Mouse (Mus musculus) myocyte (in vitro differentiated cells): Measurements from ENCODE around the gene Defb13.

Source experiments
- CEBPB ChIP-seq: IDR thresholded peaks from 2 replicates; pipeline ENCODE4 v1.6.1; 2011; ENCODE audit warnings: mild to moderate bottlenecking, moderate library complexity; ENCODE audit not compliant: poor library complexity, insufficient read depth, severe bottlenecking
- E2F4 ChIP-seq: IDR thresholded peaks from one replicate; pipeline ENCODE4 v1.6.1; 2011; ENCODE audit warnings: mild to moderate bottlenecking, control low read depth, moderate library complexity; ENCODE audit not compliant: insufficient read depth
- MAX ChIP-seq: IDR thresholded peaks from one replicate; pipeline ENCODE4 v1.6.1; 2011; ENCODE audit warnings: low read depth, mild to moderate bottlenecking, control low read depth
- MYOD1 ChIP-seq, 3 experiments: IDR thresholded peaks; one replicate each; pipeline ENCODE4 v1.6.1; 2011; ENCODE audit warnings: control low read depth in 2 of 3, low read depth in 2 of 3, mild to moderate bottlenecking in 2 of 3, moderate library complexity in 1 of 3; ENCODE audit not compliant: insufficient read length in 2 of 3, control insufficient read depth in 1 of 3
- MYOG ChIP-seq, 3 experiments: IDR thresholded peaks; one replicate each; pipeline ENCODE4 v1.6.1; 2011; ENCODE audit warnings: control low read depth in 2 of 3, low read depth in 2 of 3, mild to moderate bottlenecking in 2 of 3; ENCODE audit not compliant: insufficient read length in 2 of 3, control insufficient read depth in 1 of 3, insufficient read depth in 1 of 3
- POLR2A ChIP-seq: IDR thresholded peaks from one replicate; pipeline ENCODE4 v1.6.1; 2011; ENCODE audit warnings: low read depth, mild to moderate bottlenecking, control low read depth, moderate library complexity; ENCODE audit not compliant: insufficient read length
- TCF12 ChIP-seq: IDR thresholded peaks from one replicate; pipeline ENCODE4 v1.6.1; 2011; ENCODE audit warnings: mild to moderate bottlenecking, control low read depth; ENCODE audit not compliant: poor library complexity, insufficient read depth, severe bottlenecking
- TCF3 ChIP-seq: IDR thresholded peaks from one replicate; pipeline ENCODE4 v1.6.1; 2011; ENCODE audit warnings: low read depth, control low read depth; ENCODE audit not compliant: insufficient read length
- USF1 ChIP-seq: IDR thresholded peaks from one replicate; pipeline ENCODE4 v1.6.1; 2011; ENCODE audit warnings: low read depth, mild to moderate bottlenecking, control low read depth, moderate library complexity

- TF ChIP-seq E2F4: no peak
- no peak for TF ChIP-seq POLR2A
- TF ChIP-seq MAX: no peak
- no peak for TF ChIP-seq USF1
- no peak for TF ChIP-seq CEBPB
- TF ChIP-seq MYOG (IDR thresholded peaks at IDR 0.05; ENCODE audit: control insufficient read depth in 1 of 3, insufficient read depth in 1 of 3, insufficient read length in 2 of 3, low read depth in 2 of 3): no peak
- no peak for TF ChIP-seq TCF3
- no peak for TF ChIP-seq TCF12
- no peak for TF ChIP-seq MYOD1 (IDR thresholded peaks at IDR 0.05; ENCODE audit: control insufficient read depth in 1 of 3, insufficient read length in 2 of 3, low read depth in 2 of 3)
These were observed 31.6 kb downstream of the Defb13 start for GRCm38 (mm10) chr8:21978193-21978592.
